Mouse (Mus musculus): ENCODE data around the gene Gckr. TPM values are rescaled to one million over a fixed set of nuclear protein-coding genes. Genes with fewer than 3 reads are reported as not detected.

Gene Gckr
- polyA plus RNA-seq, 1 experiment from 2014 or later = 0.13 TPM

Other genes with a start within 250 kb of the Gckr start
- gene Atraid, start 249.1 kb upstream of the Gckr start, polyA plus RNA-seq (2014; fragmentation: Nextera tagmentation; extraction: Ambion mirVana) = 81.8 and 86.4 TPM in 2 replicates
- gene Slc5a6, start 248.5 kb upstream of the Gckr start, polyA plus RNA-seq (2014; fragmentation: Nextera tagmentation; extraction: Ambion mirVana) = 10.8 and 10.9 TPM in 2 replicates
- 44.3 and 55.4 TPM in 2 replicates for gene Cad, start 242.7 kb upstream of the Gckr start, polyA plus RNA-seq (2014; fragmentation: Nextera tagmentation; extraction: Ambion mirVana)
- gene Dnajc5g, start 191.2 kb upstream of the Gckr start, polyA plus RNA-seq (2014; fragmentation: Nextera tagmentation; extraction: Ambion mirVana) = not detected in 2 replicates
- gene Slc30a3, start 189.2 kb upstream of the Gckr start, polyA plus RNA-seq (2014; fragmentation: Nextera tagmentation; extraction: Ambion mirVana) = 0.79 and 1.2 TPM in 2 replicates
- gene Trim54, start 180.7 kb upstream of the Gckr start, polyA plus RNA-seq (2014; fragmentation: Nextera tagmentation; extraction: Ambion mirVana) = not detected in 2 replicates
- not detected in 2 replicates for gene Ucn, start 158.6 kb upstream of the Gckr start, polyA plus RNA-seq (2014; fragmentation: Nextera tagmentation; extraction: Ambion mirVana)
- 56.3 and 57.5 TPM in 2 replicates for gene Mpv17, start 143.2 kb upstream of the Gckr start, polyA plus RNA-seq (2014; fragmentation: Nextera tagmentation; extraction: Ambion mirVana)
- 2.1 and 2.3 TPM in 2 replicates for gene Gm29609, start 117.5 kb upstream of the Gckr start, polyA plus RNA-seq (2014; fragmentation: Nextera tagmentation; extraction: Ambion mirVana)
- 101 and 109 TPM in 2 replicates for gene Gtf3c2, start 117.3 kb upstream of the Gckr start, polyA plus RNA-seq (2014; fragmentation: Nextera tagmentation; extraction: Ambion mirVana)
- gene Snx17, start 104.2 kb upstream of the Gckr start, polyA plus RNA-seq (2014; fragmentation: Nextera tagmentation; extraction: Ambion mirVana) = 142 and 144 TPM in 2 replicates
- 68.8 and 83.8 TPM in 2 replicates for gene Eif2b4, start 104.0 kb upstream of the Gckr start, polyA plus RNA-seq (2014; fragmentation: Nextera tagmentation; extraction: Ambion mirVana)
- gene Zfp513, start 95.1 kb upstream of the Gckr start, polyA plus RNA-seq (2014; fragmentation: Nextera tagmentation; extraction: Ambion mirVana) = 10.0 TPM in 2 replicates
- gene Ppm1g, start 76.8 kb upstream of the Gckr start, polyA plus RNA-seq (2014; fragmentation: Nextera tagmentation; extraction: Ambion mirVana) = 177 and 193 TPM in 2 replicates
- 145 and 155 TPM in 2 replicates for gene Nrbp1, start 56.6 kb upstream of the Gckr start, polyA plus RNA-seq (2014; fragmentation: Nextera tagmentation; extraction: Ambion mirVana)
- 0.92 TPM in 1 of 2 replicates, not detected in the other for gene Gm9970, start 56.2 kb upstream of the Gckr start, polyA plus RNA-seq (2014; fragmentation: Nextera tagmentation; extraction: Ambion mirVana)
- 5.0 and 5.1 TPM in 2 replicates for gene Krtcap3, start 45.8 kb upstream of the Gckr start, polyA plus RNA-seq (2014; fragmentation: Nextera tagmentation; extraction: Ambion mirVana)
- 42.6 and 50.4 TPM in 2 replicates for gene Ift172, start 6.3 kb upstream of the Gckr start, polyA plus RNA-seq (2014; fragmentation: Nextera tagmentation; extraction: Ambion mirVana)
- 58.4 and 62.8 TPM in 2 replicates for gene Fndc4, start 1.4 kb upstream of the Gckr start, polyA plus RNA-seq (2014; fragmentation: Nextera tagmentation; extraction: Ambion mirVana)
- gene Zfp512, start 155.0 kb downstream of the Gckr start, polyA plus RNA-seq (2014; fragmentation: Nextera tagmentation; extraction: Ambion mirVana) = 87.5 and 87.9 TPM in 2 replicates
- 0.23 TPM in 1 of 2 replicates, not detected in the other for gene 4930548H24Rik, start 188.3 kb downstream of the Gckr start, polyA plus RNA-seq (2014; fragmentation: Nextera tagmentation; extraction: Ambion mirVana)
- gene Gpn1, start 197.3 kb downstream of the Gckr start, polyA plus RNA-seq (2014; fragmentation: Nextera tagmentation; extraction: Ambion mirVana) = 78.9 and 85.7 TPM in 2 replicates
- 32.9 and 33.3 TPM in 2 replicates for gene Slc4a1ap, start 229.6 kb downstream of the Gckr start, polyA plus RNA-seq (2014; fragmentation: Nextera tagmentation; extraction: Ambion mirVana)
- 26.1 and 27.2 TPM in 2 replicates for gene Supt7l, start 230.4 kb downstream of the Gckr start, polyA plus RNA-seq (2014; fragmentation: Nextera tagmentation; extraction: Ambion mirVana)

Measured in forebrain, embryonic 11.5 days (tissue).